Mouse (Mus musculus): ENCODE results near the gene Il16. TPM values are rescaled to one million over a fixed set of nuclear protein-coding genes. Genes with fewer than 3 reads are reported as not detected.

Gene Il16
- polyA plus RNA-seq, 1 experiment from 2014 or later = 1.4 TPM

- Histone ChIP-seq H3K4me3 (ENCODE audit: low read depth, low read length) (no peak overlapping the region), H3K27me3 (ENCODE audit: control insufficient read depth, insufficient read depth, low read length) (no peaks in the 10 kb centered on the region), H3K9ac (ENCODE audit: low read length) (no peak overlapping the region), H3K9me3 (ENCODE audit: control insufficient read depth, low read length) (no peaks in the 10 kb centered on the region), H3K4me1 (ENCODE audit: control insufficient read depth, insufficient read depth, low read length) (no peaks in the 10 kb centered on the region), H3K4me2 (ENCODE audit: low read depth) (no peak overlapping the region), H3K36me3 (ENCODE audit: control insufficient read depth, insufficient read depth, low read length) (no peaks in the 10 kb centered on the region), H3K27ac (ENCODE audit: low read depth, low read length) (no peak overlapping the region)
- DNase-seq (ENCODE audit: low spot score) = no peak
- ATAC-seq (ENCODE audit: insufficient read depth, low FRiP score, low TSS enrichment) = no peak
- 90% methylated on average over 13 of the region's 13 CpGs for WGBS
Observed at GRCm38 (mm10) chr7:83598997-83599912, 146.3 kb downstream of the Il16 start.

DNA sequence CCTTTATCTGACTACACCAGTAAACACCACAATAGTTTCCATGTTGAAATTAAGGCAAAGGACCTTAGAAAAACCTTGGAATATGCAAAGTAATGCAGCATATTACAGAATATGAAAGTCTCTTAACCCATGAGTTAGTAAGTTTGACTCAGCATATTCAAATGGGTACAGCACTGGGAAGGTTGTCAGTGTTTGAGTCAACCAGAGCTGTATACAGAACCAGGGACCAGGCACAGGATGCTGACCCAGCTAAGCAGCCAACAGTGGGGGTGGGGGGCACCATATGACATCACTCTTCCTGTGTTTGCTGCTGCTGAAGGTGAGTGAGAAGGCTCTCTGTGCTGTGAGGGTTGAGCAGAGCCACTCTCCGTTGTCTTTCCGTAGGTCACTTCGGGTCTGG lies 148.5 kb downstream of the Il16 start:
- no peaks in the 10 kb centered on the region for H3K9me3 ChIP-seq (ENCODE audit: control insufficient read depth, low read length)
- DNase-seq (ENCODE audit: low spot score) = no peak
- no peak overlapping the region for H3K27ac ChIP-seq (ENCODE audit: low read depth, low read length)
- H3K4me1 ChIP-seq (ENCODE audit: control insufficient read depth, insufficient read depth, low read length) = no peaks in the 10 kb centered on the region
- H3K4me2 ChIP-seq (ENCODE audit: low read depth) = no peak overlapping the region
- no peaks in the 10 kb centered on the region for H3K27me3 ChIP-seq (ENCODE audit: control insufficient read depth, insufficient read depth, low read length)
- WGBS = 89% methylated on average over 3 of the region's 3 CpGs
- H3K36me3 ChIP-seq (ENCODE audit: control insufficient read depth, insufficient read depth, low read length) = no peaks in the 10 kb centered on the region
- no peak overlapping the region for H3K4me3 ChIP-seq (ENCODE audit: low read depth, low read length)
- no peak for ATAC-seq (ENCODE audit: insufficient read depth, low FRiP score, low TSS enrichment)
- no peak overlapping the region for H3K9ac ChIP-seq (ENCODE audit: low read length)

GRCm38 (mm10) chr7:83594056-83594455 lies 151.5 kb downstream of the Il16 start:
- Histone ChIP-seq H3K4me3 (ENCODE audit: low read depth, low read length) (no peak overlapping the region), H3K4me1 (ENCODE audit: control insufficient read depth, insufficient read depth, low read length) (no peaks in the 10 kb centered on the region), H3K9ac (ENCODE audit: low read length) (no peak overlapping the region), H3K27me3 (ENCODE audit: control insufficient read depth, insufficient read depth, low read length) (no peaks in the 10 kb centered on the region), H3K27ac (ENCODE audit: low read depth, low read length) (no peak overlapping the region), H3K9me3 (ENCODE audit: control insufficient read depth, low read length) (no peaks in the 10 kb centered on the region), H3K4me2 (ENCODE audit: low read depth) (no peak overlapping the region), H3K36me3 (ENCODE audit: control insufficient read depth, insufficient read depth, low read length) (no peaks in the 10 kb centered on the region)
- ATAC-seq (ENCODE audit: insufficient read depth, low FRiP score, low TSS enrichment) (no peak), DNase-seq (ENCODE audit: low spot score) (no peak)
- 78% methylated on average over 3 of the region's 3 CpGs for WGBS

Other genes starting within 250 kb of the Il16 start
- 0.54 and 0.64 TPM in 2 replicates for gene Tmc3, start 160.8 kb downstream of the Il16 start, polyA plus RNA-seq (2014; fragmentation: Nextera tagmentation; extraction: Ambion mirVana)
- 10.7 and 11.0 TPM in 2 replicates for gene Stard5, start 113.8 kb downstream of the Il16 start, polyA plus RNA-seq (2014; fragmentation: Nextera tagmentation; extraction: Ambion mirVana)
- gene Cfap161, start 49.2 kb upstream of the Il16 start, polyA plus RNA-seq (2014; fragmentation: Nextera tagmentation; extraction: Ambion mirVana) = not detected in 2 replicates
- gene Tlnrd1, start 138.6 kb upstream of the Il16 start, polyA plus RNA-seq (2014; fragmentation: Nextera tagmentation; extraction: Ambion mirVana) = 17.8 and 19.8 TPM in 2 replicates
- 70.1 and 73.5 TPM in 2 replicates for gene Mesd, start 138.7 kb upstream of the Il16 start, polyA plus RNA-seq (2014; fragmentation: Nextera tagmentation; extraction: Ambion mirVana)